Mouse (Mus musculus) liver, adult 2 months (tissue): ENCODE measurements at regions not wholly inside any gene's neighbourhood (a gene's known extent, or its start where the extent isn't known, plus 50 kb on each side); places are given as distances from the start of the nearest gene placed in this dataset.

ENCODE experiments used
- DNase-seq: peaks from one replicate; pipeline ENCODE4 v3.0.0-alpha.2; 2011; ENCODE audit warnings: low read depth, low spot score; ENCODE audit errors: extremely low read depth
- H3K27ac ChIP-seq: fragments of 200-500 bp; replicated peaks from 2 replicates; pipeline ENCODE4 v1.5.1; 2012; ENCODE audit warnings: low read depth, mild to moderate bottlenecking, control low read depth, inconsistent platforms, low read length; ENCODE audit not compliant: insufficient read depth
- H3K27me3 ChIP-seq: fragments of 200-500 bp; 2 replicates; pipeline ENCODE4 v1.6.1; 2012; ENCODE audit warnings: mild to moderate bottlenecking, moderate library complexity, low read length, inconsistent platforms; ENCODE audit not compliant: control insufficient read depth, insufficient read depth
- H3K36me3 ChIP-seq: fragments of 200-500 bp; 2 replicates; pipeline ENCODE4 v1.6.1; 2012; ENCODE audit warnings: low read length, inconsistent platforms; ENCODE audit not compliant: control insufficient read depth, insufficient read depth
- H3K4me1 ChIP-seq: fragments of 200-500 bp; 2 replicates; pipeline ENCODE4 v1.6.1; 2011; ENCODE audit warnings: low read length; ENCODE audit not compliant: control insufficient read depth, insufficient read depth
- H3K4me3 ChIP-seq: fragments of 200-500 bp; 2 replicates; pipeline ENCODE4 v1.5.1; 2011; ENCODE audit warnings: low read depth, mild to moderate bottlenecking, control low read depth, low read length, moderate library complexity; ENCODE audit not compliant: insufficient read depth
- H3K79me2 ChIP-seq: fragments of 200-500 bp; 2 replicates; pipeline ENCODE4 v1.6.1; 2012; ENCODE audit warnings: inconsistent platforms, mild to moderate bottlenecking, low read length, moderate library complexity; ENCODE audit not compliant: control insufficient read depth, insufficient read depth
- H3K9ac ChIP-seq: fragments of 200-500 bp; 2 replicates; pipeline ENCODE4 v1.6.1; 2012; ENCODE audit warnings: low read depth, mild to moderate bottlenecking, control low read depth, inconsistent platforms, low read length
- CTCF ChIP-seq: fragments of 200-500 bp; IDR thresholded peaks from 2 replicates; pipeline ENCODE4 v1.5.1; 2011; ENCODE audit warnings: low read depth, low read length, control low read depth
- POLR2A ChIP-seq: fragments of 200-500 bp; IDR thresholded peaks from 2 replicates; pipeline ENCODE4 v1.6.1; 2011; ENCODE audit warnings: low read length, control low read depth; ENCODE audit not compliant: insufficient read depth; ENCODE audit errors: extremely low read depth
- WGBS: fragments of 180-500 bp; shearing (Covaris S2); methylation state at CpG from one replicate; pipeline ENCODE4 v1.1.7; 2018; 5-methylcytosine and 5-hydroxymethylcytosine counted together

GRCm38 (mm10) chr9:61668157-61668697 lies 246.1 kb downstream of the Rplp1 start:
- no peaks in the 10 kb centered on the region for H3K4me1 ChIP-seq
- H3K27me3 ChIP-seq, result no peaks in the 10 kb centered on the region
- H3K9ac ChIP-seq, result no peak overlapping the region
- H3K36me3 ChIP-seq, result no peaks in the 10 kb centered on the region
- 93% methylated on average over 1 of the region's 1 CpGs for WGBS
- no peak for DNase-seq
- no peak overlapping the region for H3K27ac ChIP-seq
- TF ChIP-seq CTCF (no peak), POLR2A (no peak)
- H3K79me2 ChIP-seq, result no peaks in the 10 kb centered on the region
- H3K4me3 ChIP-seq, result no peak overlapping the region

GRCm38 (mm10) chr9:61667453-61668074 lies 246.8 kb downstream of the Rplp1 start:
- no peak overlapping the region for H3K27ac ChIP-seq
- no peak for DNase-seq
- 85% methylated on average over 4 of the region's 4 CpGs for WGBS
- H3K36me3 ChIP-seq, result no peaks in the 10 kb centered on the region
- no peaks in the 10 kb centered on the region for H3K27me3 ChIP-seq
- no peaks in the 10 kb centered on the region for H3K79me2 ChIP-seq
- no peak for TF ChIP-seq POLR2A
- no peak for TF ChIP-seq CTCF
- no peak overlapping the region for H3K4me3 ChIP-seq
- H3K9ac ChIP-seq, result no peak overlapping the region
- H3K4me1 ChIP-seq, result no peaks in the 10 kb centered on the region

GRCm38 (mm10) chr9:61666761-61667332 lies 247.5 kb downstream of the Rplp1 start:
- no peaks in the 10 kb centered on the region for H3K4me1 ChIP-seq
- H3K79me2 ChIP-seq, result no peaks in the 10 kb centered on the region
- no peaks in the 10 kb centered on the region for H3K36me3 ChIP-seq
- no peak overlapping the region for H3K27ac ChIP-seq
- H3K27me3 ChIP-seq, result no peaks in the 10 kb centered on the region
- H3K9ac ChIP-seq, result no peak overlapping the region
- no peak for DNase-seq
- WGBS, result 89% methylated on average over 3 of the region's 3 CpGs
- TF ChIP-seq POLR2A (no peak), CTCF (no peak)
- H3K4me3 ChIP-seq, result no peak overlapping the region

- Histone ChIP-seq H3K27me3 (no peaks in the 10 kb centered on the region), H3K9ac (no peak overlapping the region), H3K4me3 (no peak overlapping the region), H3K79me2 (no peaks in the 10 kb centered on the region), H3K27ac (no peak overlapping the region), H3K36me3 (no peaks in the 10 kb centered on the region), H3K4me1 (no peaks in the 10 kb centered on the region)
- TF ChIP-seq POLR2A (no peak), CTCF (no peak)
- DNase-seq, result peak; percentile 10
- WGBS, result 68% methylated on average over 6 of the region's 6 CpGs
Measured at GRCm38 (mm10) chr9:61666118-61666517, 248.2 kb downstream of the Rplp1 start.

- no peak overlapping the region for H3K27ac ChIP-seq
- H3K9ac ChIP-seq, result no peak overlapping the region
- no peak for DNase-seq
- WGBS, result 85% methylated on average over 5 of the region's 5 CpGs
- H3K4me3 ChIP-seq, result no peak overlapping the region
- TF ChIP-seq POLR2A, result no peak
- no peak for TF ChIP-seq CTCF
- no peaks in the 10 kb centered on the region for H3K79me2 ChIP-seq
- no peaks in the 10 kb centered on the region for H3K4me1 ChIP-seq
- H3K27me3 ChIP-seq, result no peaks in the 10 kb centered on the region
- no peaks in the 10 kb centered on the region for H3K36me3 ChIP-seq
Measured at GRCm38 (mm10) chr9:61665254-61665653, 249.1 kb downstream of the Rplp1 start.

- TF ChIP-seq CTCF, result no peak
- no peak for TF ChIP-seq POLR2A
- H3K4me1 ChIP-seq, result no peaks in the 10 kb centered on the region
- no peaks in the 10 kb centered on the region for H3K36me3 ChIP-seq
- no peak overlapping the region for H3K9ac ChIP-seq
- no peak for DNase-seq
- no peaks in the 10 kb centered on the region for H3K27me3 ChIP-seq
- WGBS, result 82% methylated on average over 10 of the region's 10 CpGs
- H3K79me2 ChIP-seq, result no peaks in the 10 kb centered on the region
- H3K27ac ChIP-seq, result no peak overlapping the region
- no peak overlapping the region for H3K4me3 ChIP-seq
Measured at GRCm38 (mm10) chr9:61664000-61664622, 250.2 kb downstream of the Rplp1 start.
